Mouse (Mus musculus) G1E (cell line): ENCODE data around the gene H2afy.

ENCODE experiments used
- CTCF ChIP-seq: IDR thresholded peaks from 2 replicates; pipeline ENCODE4 v1.5.1; 2012; ENCODE audit warnings: low read depth, low read length, inconsistent platforms, mixed read lengths
- GATA2 ChIP-seq: IDR thresholded peaks from 2 replicates; pipeline ENCODE4 v1.6.1; 2012; ENCODE audit warnings: low read depth, low read length, inconsistent platforms, borderline replicate concordance
- POLR2AphosphoS5 ChIP-seq: IDR thresholded peaks from 2 replicates; pipeline ENCODE4 v1.6.1; 2012; ENCODE audit warnings: low read depth, low read length, inconsistent platforms; ENCODE audit not compliant: insufficient replicate concordance
- TAL1 ChIP-seq: conservative IDR thresholded peaks from 2 replicates; pipeline ENCODE4 v1.6.1; 2012; ENCODE audit warnings: low read depth, low read length, inconsistent platforms, mixed read lengths

DNA sequence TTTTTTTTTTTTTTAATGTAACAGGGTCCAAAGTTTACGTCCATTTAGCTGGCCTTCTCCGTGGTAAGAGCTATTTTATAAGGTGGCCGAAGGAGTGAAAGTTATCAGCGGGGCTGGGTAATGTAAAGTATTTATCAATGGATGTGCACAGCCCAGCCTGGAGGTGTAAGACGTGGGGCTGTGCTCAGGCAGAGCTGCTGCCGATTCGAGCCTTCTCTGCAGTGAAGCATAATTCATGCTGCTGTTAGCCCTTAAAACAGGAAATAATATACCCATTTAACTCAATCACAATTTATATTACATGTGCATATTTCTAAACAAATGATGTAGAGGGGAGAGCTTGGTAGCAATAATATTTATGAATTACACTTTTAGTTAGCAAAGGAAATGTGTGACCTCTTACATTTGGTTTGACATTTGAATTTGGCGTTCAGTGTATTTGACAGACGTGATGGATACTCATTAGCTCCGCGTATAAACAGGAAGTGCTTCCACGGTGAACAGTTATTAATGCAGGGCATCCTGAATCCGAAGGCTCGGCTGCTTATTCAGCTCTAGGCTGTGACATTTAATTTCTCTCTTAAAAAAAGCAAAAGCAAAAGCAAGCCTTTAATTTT lies 111.6 kb downstream of the H2afy start:
- TF ChIP-seq CTCF (no peak), GATA2 (no peak), POLR2AphosphoS5 (no peak), TAL1 (no peak)
